In genomic region chr10:70440639-70441461, GRCm38 (mm10) we compare ENCODE assay signal across 7 mouse cellular contexts. TPM values are rescaled to one million over a fixed set of nuclear protein-coding genes. Genes with fewer than 3 reads are reported as not detected.
DNase-seq lines count a peak whose midpoint lies in the region; ATAC-seq and TF ChIP-seq lines count a peak whose summit lies in the region.

No protein-coding gene starts in this region.

- 2% methylated on average over 44 of the region's 44 CpGs for WGBS in kidney, adult 2 months
- under 1% methylated on average over 44 of the region's 44 CpGs for WGBS in limb, embryonic 11.5 days
- WGBS in midbrain, embryonic 15.5 days = under 1% methylated on average over 44 of the region's 44 CpGs

- TF ChIP-seq POLR2A in kidney, adult 2 months (IDR thresholded peaks at IDR 0.05; ENCODE audit: low read depth, low read length) = no peak

- peak overlapping the region; percentile 49 for H3K27ac ChIP-seq in kidney, adult 2 months (ENCODE audit: insufficient read depth, low read depth, low read length)
- H3K27ac ChIP-seq in limb, embryonic 11.5 days (replicated peaks; ENCODE audit: low read depth, low read length) = no peak overlapping the region; the same call in none of the 2 replicates
- peak overlapping the region; percentile 97 for H3K27ac ChIP-seq in midbrain, embryonic 15.5 days

- H3K9me3 ChIP-seq in limb, embryonic 11.5 days (ENCODE audit: control insufficient read depth, low read length) = no peaks in the 10 kb centered on the region
- no peaks in the 10 kb centered on the region for H3K9me3 ChIP-seq in midbrain, embryonic 15.5 days

- peak overlapping the region; percentile 76 for H3K9ac ChIP-seq in limb, embryonic 11.5 days (ENCODE audit: low read length)
- peak overlapping the region; percentile 79 for H3K9ac ChIP-seq in midbrain, embryonic 15.5 days

- H3K4me2 ChIP-seq in limb, embryonic 11.5 days (ENCODE audit: low read depth, severe bottlenecking) = peak overlapping the region; percentile 46
- H3K4me2 ChIP-seq in midbrain, embryonic 15.5 days = peak overlapping the region; percentile 70

- peak; percentile 65 to 83 for DNase-seq in adrenal gland, postnatal 36 days
- DNase-seq in embryo, embryonic 9.5 days (ENCODE audit: extremely low spot score) = peak; percentile 73
- peak; percentile 50 to 71 for DNase-seq in heart, adult 18-20 months
- peak; percentile 50 for DNase-seq in kidney, adult 2 months
- DNase-seq in limb, embryonic 11.5 days (ENCODE audit: low spot score) = peak; percentile 81
- peak; percentile 49 for DNase-seq in urinary bladder, adult 2 months (ENCODE audit: low spot score)

- no peaks in the 10 kb centered on the region for H3K36me3 ChIP-seq in kidney, adult 2 months (ENCODE audit: control insufficient read depth, insufficient read depth, low read length)
- H3K36me3 ChIP-seq in limb, embryonic 11.5 days (ENCODE audit: control insufficient read depth, insufficient read depth, low read length) = no peaks in the 10 kb centered on the region
- no peaks in the 10 kb centered on the region for H3K36me3 ChIP-seq in midbrain, embryonic 15.5 days (replicated peaks)

- ATAC-seq in limb, embryonic 11.5 days (ENCODE audit: insufficient number of reproducible peaks, low FRiP score, low TSS enrichment, low read depth) = peak; percentile 85
- ATAC-seq in midbrain, embryonic 15.5 days (replicated peaks) = peak; percentile 95

- TF ChIP-seq CTCF in kidney, adult 2 months (conservative IDR thresholded peaks at IDR 0.05; ENCODE audit: insufficient read depth, insufficient read length, low read depth, low read length) = no peak

- no peaks in the 10 kb centered on the region for H3K27me3 ChIP-seq in kidney, adult 2 months (replicated peaks; ENCODE audit: control insufficient read depth, insufficient read depth, low read length)
- no peaks in the 10 kb centered on the region for H3K27me3 ChIP-seq in limb, embryonic 11.5 days (ENCODE audit: control insufficient read depth, insufficient read depth, low read length)
- H3K27me3 ChIP-seq in midbrain, embryonic 15.5 days (replicated peaks) = no peaks in the 10 kb centered on the region

- no peaks in the 10 kb centered on the region; the same call in 1 of the 2 replicates for H3K4me1 ChIP-seq in kidney, adult 2 months (ENCODE audit: control insufficient read depth, insufficient read depth, low read length)
- H3K4me1 ChIP-seq in limb, embryonic 11.5 days (ENCODE audit: control insufficient read depth, insufficient read depth, low read length) = no peaks in the 10 kb centered on the region
- H3K4me1 ChIP-seq in midbrain, embryonic 15.5 days = peaks cover 37% of the 10 kb centered on the region

- H3K4me3 ChIP-seq in kidney, adult 2 months (ENCODE audit: insufficient read depth, low read depth, low read length) = peak overlapping the region; percentile 83
- peak overlapping the region; percentile 50 for H3K4me3 ChIP-seq in limb, embryonic 11.5 days (ENCODE audit: low read depth, low read length)
- H3K4me3 ChIP-seq in midbrain, embryonic 15.5 days = peak overlapping the region; percentile 76

RNA-seq across cellular contexts. Expression of gene Fam13c, which starts 0.6 kb away (rescaled TPM):
- total RNA-seq in adrenal gland, postnatal 36 days (2021) = 10 to 100 TPM; 15.2 to 26.3 TPM
- 1 to 10 TPM; 3.9 to 5.3 TPM for total RNA-seq in heart, adult 18-20 months (2021)
- polyA plus RNA-seq in kidney, adult 2 months (2012; rRNA removed) = 1.1 and 1.5 TPM in 2 replicates
- polyA plus RNA-seq in limb, embryonic 11.5 days (2014; fragmentation: Nextera tagmentation; extraction: Ambion mirVana) = 9.8 and 10.3 TPM in 2 replicates
- polyA plus RNA-seq in midbrain, embryonic 15.5 days (2015; fragmentation: Nextera tagmentation; extraction: Ambion mirVana) = 31.1 and 36.0 TPM in 2 replicates
- polyA plus RNA-seq in urinary bladder, adult 2 months (2012; rRNA removed) = 11.5 and 23.5 TPM in 2 replicates
